In genomic region chr6:144291526-144291925, GRCm38 (mm10) we compare ENCODE assay signal across 26 mouse cellular contexts.
DNase-seq lines count a peak whose midpoint lies in the region; ATAC-seq and TF ChIP-seq lines count a peak whose summit lies in the region.
"Had no signal": no experiment of that assay in that cellular context is flagged by ENCODE, and none has a peak within 500 bp of the region (broad histone marks: within the 10 kb centered on the region; RNA-seq: fewer than 3 reads in every experiment).

No protein-coding gene starts in this region.

- no peak overlapping the region for H3K4me2 ChIP-seq in forebrain, postnatal 0 days (ENCODE audit: low read depth)
- no peak overlapping the region for H3K4me2 ChIP-seq in midbrain, embryonic 14.5 days (ENCODE audit: low read length)
- H3K4me2 ChIP-seq in midbrain, embryonic 13.5 days (replicated peaks): no peak overlapping the region
- H3K4me2 ChIP-seq: embryonic facial prominence, embryonic 12.5 days; embryonic facial prominence, embryonic 15.5 days; forebrain, embryonic 15.5 days; heart, embryonic 12.5 days; heart, embryonic 15.5 days; hindbrain, embryonic 14.5 days had no signal

- H3K27ac ChIP-seq in forebrain, postnatal 0 days (ENCODE audit: low read depth, low read length): no peak overlapping the region
- no peak overlapping the region for H3K27ac ChIP-seq in forebrain, embryonic 10.5 days
- no peak overlapping the region for H3K27ac ChIP-seq in midbrain, embryonic 14.5 days (replicated peaks; ENCODE audit: low read depth, low read length)
- H3K27ac ChIP-seq in midbrain, embryonic 13.5 days: no peak overlapping the region
- H3K27ac ChIP-seq: embryonic facial prominence, embryonic 12.5 days; embryonic facial prominence, embryonic 15.5 days; forebrain, embryonic 15.5 days; gastrocnemius, adult 2 months; heart, embryonic 15.5 days; hindbrain, embryonic 14.5 days had no signal

- peak; percentile 31 for DNase-seq in forebrain, postnatal 0 days
- no peak for DNase-seq in forebrain, embryonic 10.5 days (ENCODE audit: extremely low spot score, low spot score)
- DNase-seq in midbrain, embryonic 14.5 days: peak; percentile 45
- DNase-seq in ZHBTc4 (ENCODE audit: low read depth, low spot score): peak; percentile 10
- DNase-seq in brain, embryonic 14.5 days (ENCODE audit: low read depth): peak; percentile 69
- DNase-seq in cerebellum, adult 9-11 months: no peak
- DNase-seq: adrenal gland, postnatal 10 days; cerebellum, adult 18-20 months; cerebellum, adult 9-10 months; cerebellum, postnatal 25 days; gastrocnemius, adult 2 months; gastrocnemius, postnatal 25 days; heart, adult 18-20 months; heart, postnatal 10 days; heart, postnatal 36 days; kidney, adult 18-20 months; kidney, adult 9 months had no signal

- H3K4me3 ChIP-seq in forebrain, postnatal 0 days (ENCODE audit: low read depth, low read length): no peak overlapping the region
- H3K4me3 ChIP-seq in forebrain, embryonic 10.5 days: no peak overlapping the region
- no peak overlapping the region for H3K4me3 ChIP-seq in midbrain, embryonic 14.5 days (replicated peaks; ENCODE audit: low read depth, low read length)
- no peak overlapping the region for H3K4me3 ChIP-seq in midbrain, embryonic 13.5 days (replicated peaks)
- H3K4me3 ChIP-seq: embryonic facial prominence, embryonic 12.5 days; embryonic facial prominence, embryonic 15.5 days; forebrain, embryonic 15.5 days; gastrocnemius, adult 2 months; heart, embryonic 12.5 days; heart, embryonic 15.5 days had no signal

- H3K9ac ChIP-seq in forebrain, postnatal 0 days: no peak overlapping the region
- no peak overlapping the region for H3K9ac ChIP-seq in midbrain, embryonic 14.5 days (replicated peaks; ENCODE audit: low read length)
- no peak overlapping the region for H3K9ac ChIP-seq in midbrain, embryonic 13.5 days (replicated peaks)
- H3K9ac ChIP-seq: embryonic facial prominence, embryonic 12.5 days; embryonic facial prominence, embryonic 15.5 days; forebrain, embryonic 15.5 days; heart, embryonic 12.5 days; heart, embryonic 15.5 days; hindbrain, embryonic 14.5 days had no signal

- no peaks in the 10 kb centered on the region for H3K27me3 ChIP-seq in forebrain, postnatal 0 days (ENCODE audit: insufficient read depth, low read length)
- no peaks in the 10 kb centered on the region for H3K27me3 ChIP-seq in forebrain, embryonic 10.5 days (ENCODE audit: poor library complexity, severe bottlenecking)
- H3K27me3 ChIP-seq in midbrain, embryonic 14.5 days (ENCODE audit: control insufficient read depth, insufficient read depth, low read length): no peaks in the 10 kb centered on the region
- no peaks in the 10 kb centered on the region for H3K27me3 ChIP-seq in midbrain, embryonic 13.5 days
- H3K27me3 ChIP-seq: embryonic facial prominence, embryonic 12.5 days; embryonic facial prominence, embryonic 15.5 days; forebrain, embryonic 15.5 days; heart, embryonic 12.5 days; heart, embryonic 15.5 days had no signal

- WGBS in forebrain, postnatal 0 days: 39% methylated on average over 4 of the region's 4 CpGs
- 92% methylated on average over 4 of the region's 4 CpGs for WGBS in forebrain, embryonic 10.5 days
- WGBS in midbrain, embryonic 14.5 days: 81% methylated on average over 4 of the region's 4 CpGs
- 83% methylated on average over 4 of the region's 4 CpGs for WGBS in midbrain, embryonic 13.5 days

- TF ChIP-seq CTCF in forebrain, postnatal 0 days (IDR thresholded peaks at IDR 0.05; ENCODE audit: low read depth): no peak
- TF ChIP-seq CTCF in brain, embryonic 14.5 days (IDR thresholded peaks at IDR 0.05; ENCODE audit: borderline replicate concordance, extremely low read depth, insufficient read depth, insufficient read length): no peak

- no peaks in the 10 kb centered on the region for H3K36me3 ChIP-seq in forebrain, postnatal 0 days (ENCODE audit: insufficient read depth)
- no peaks in the 10 kb centered on the region for H3K36me3 ChIP-seq in forebrain, embryonic 10.5 days (replicated peaks)
- no peaks in the 10 kb centered on the region for H3K36me3 ChIP-seq in midbrain, embryonic 14.5 days (ENCODE audit: control insufficient read depth, insufficient read depth, low read length)
- no peaks in the 10 kb centered on the region for H3K36me3 ChIP-seq in midbrain, embryonic 13.5 days
- H3K36me3 ChIP-seq: embryonic facial prominence, embryonic 12.5 days; embryonic facial prominence, embryonic 15.5 days; heart, embryonic 12.5 days; heart, embryonic 15.5 days had no signal

- no peak for TF ChIP-seq POLR2A in brain, embryonic 14.5 days (IDR thresholded peaks at IDR 0.05; ENCODE audit: borderline replicate concordance, extremely low read depth, insufficient read depth, insufficient read length, poor library complexity, severe bottlenecking)

- H3K9me3 ChIP-seq in forebrain, postnatal 0 days (ENCODE audit: low read length): no peaks in the 10 kb centered on the region
- H3K9me3 ChIP-seq in forebrain, embryonic 10.5 days: peaks cover 11% of the 10 kb centered on the region; the same call in 1 of the 2 replicates
- peaks cover 5% of the 10 kb centered on the region for H3K9me3 ChIP-seq in midbrain, embryonic 14.5 days (ENCODE audit: control insufficient read depth, low read length)
- H3K9me3 ChIP-seq in midbrain, embryonic 13.5 days: peaks cover 4% of the 10 kb centered on the region; the same call in 1 of the 2 replicates
- H3K9me3 ChIP-seq: heart, embryonic 15.5 days had no signal

- peaks cover 1% of the 10 kb centered on the region; the same call in 1 of the 2 replicates for H3K4me1 ChIP-seq in forebrain, postnatal 0 days (ENCODE audit: insufficient read depth)
- H3K4me1 ChIP-seq in forebrain, embryonic 10.5 days: no peaks in the 10 kb centered on the region
- no peaks in the 10 kb centered on the region for H3K4me1 ChIP-seq in midbrain, embryonic 14.5 days (ENCODE audit: control insufficient read depth, insufficient read depth, low read length)
- H3K4me1 ChIP-seq in midbrain, embryonic 13.5 days (replicated peaks): 0 out of 2 replicates have a peak, but pooled peaks cover 3% of the 10 kb centered on the region
- H3K4me1 ChIP-seq: embryonic facial prominence, embryonic 12.5 days; embryonic facial prominence, embryonic 15.5 days; heart, embryonic 12.5 days; heart, embryonic 15.5 days had no signal

- no peak for ATAC-seq in forebrain, postnatal 0 days
- ATAC-seq in midbrain, embryonic 14.5 days (ENCODE audit: low FRiP score, low TSS enrichment): no peak
- ATAC-seq in midbrain, embryonic 13.5 days: no peak
- ATAC-seq: CD4-positive, CD25-positive, alpha-beta regulatory T cell, adult 4 months; forebrain, embryonic 15.5 days; intestine, embryonic 16.5 days had no signal

Comparison
In these comparisons a context has a peak if more than half of its experiments do, and no peak if none do; other contexts are left out.
1. DNase-seq: peak in forebrain, postnatal 0 days (single experiment), midbrain, embryonic 14.5 days (single experiment), ZHBTc4 (single experiment) and brain, embryonic 14.5 days (single experiment); none in forebrain, embryonic 10.5 days (single experiment) and cerebellum, adult 9-11 months (single experiment).